Mouse (Mus musculus) small intestine, adult 2 months (tissue): ENCODE results near the gene Uhmk1. TPM values are rescaled to one million over a fixed set of nuclear protein-coding genes. Genes with fewer than 3 reads are reported as not detected.

Source experiments
- H3K27ac ChIP-seq: fragments of 200-500 bp; 2 replicates; pipeline ENCODE4 v1.5.1; 2012; ENCODE audit warnings: low read depth, low read length, control low read depth, inconsistent platforms; ENCODE audit not compliant: insufficient read depth
- H3K27me3 ChIP-seq: fragments of 200-500 bp; 2 replicates; pipeline ENCODE4 v1.6.1; 2012; ENCODE audit warnings: mild to moderate bottlenecking, moderate library complexity, low read length, inconsistent platforms; ENCODE audit not compliant: control insufficient read depth, insufficient read depth
- H3K36me3 ChIP-seq: fragments of 200-500 bp; 2 replicates; pipeline ENCODE4 v1.6.1; 2012; ENCODE audit warnings: mild to moderate bottlenecking, low read length, control low read depth, inconsistent platforms; ENCODE audit not compliant: control insufficient read depth, insufficient read depth
- H3K4me1 ChIP-seq: fragments of 200-500 bp; 2 replicates; pipeline ENCODE4 v1.6.1; 2012; ENCODE audit warnings: low read length, inconsistent platforms, mixed read lengths; ENCODE audit not compliant: control insufficient read depth, insufficient read depth, insufficient read length
- H3K4me3 ChIP-seq: fragments of 200-500 bp; 2 replicates; pipeline ENCODE4 v1.5.1; 2012; ENCODE audit warnings: low read depth, mild to moderate bottlenecking, control low read depth, inconsistent platforms, low read length, moderate library complexity
- CTCF ChIP-seq: fragments of 200-500 bp; IDR thresholded peaks from 2 replicates; pipeline ENCODE4 v1.5.1; 2012; ENCODE audit warnings: low read depth, mild to moderate bottlenecking, control low read depth, inconsistent platforms, low read length, moderate library complexity, mixed read lengths; ENCODE audit not compliant: insufficient replicate concordance, insufficient read length; ENCODE audit errors: extremely low read depth
- POLR2A ChIP-seq: fragments of 200-500 bp; IDR thresholded peaks from 2 replicates; pipeline ENCODE4 v1.6.1; 2012; ENCODE audit warnings: low read depth, mild to moderate bottlenecking, control low read depth, inconsistent platforms, low read length, moderate library complexity
- WGBS: fragments of 180-500 bp; shearing (Covaris S2); methylation state at CpG from one replicate; pipeline ENCODE4 v1.1.7; 2018; 5-methylcytosine and 5-hydroxymethylcytosine counted together
- polyA plus RNA-seq: library from polyadenylated mRNA; depleted of rRNA; stranded (reverse); fragments of >200 nt; gene quantifications from 2 replicates; pipeline ENCODE4 v1.2.3, GENCODE M21; 2012; rRNA removed

The Uhmk1 gene
- polyA plus RNA-seq, 1 experiment, result 4.5 TPM

DNA sequence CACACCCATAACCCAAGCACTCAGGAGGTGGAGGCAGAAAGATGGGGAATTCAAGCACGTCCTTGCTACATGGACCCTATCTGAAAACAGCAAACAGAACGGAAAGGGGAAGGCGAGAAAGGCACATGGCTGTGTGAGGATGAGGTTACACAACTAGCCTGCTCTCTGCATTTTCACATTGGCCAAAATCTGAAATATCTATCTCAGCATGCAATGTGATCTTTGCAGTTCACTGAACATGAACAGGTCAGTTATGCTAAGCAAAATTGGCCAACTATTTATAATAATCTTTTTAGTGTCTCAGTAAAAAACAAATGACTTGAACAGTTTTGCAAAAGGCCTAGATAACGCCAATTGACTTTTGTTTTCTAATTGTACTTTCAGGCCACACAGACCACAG lies 65.4 kb downstream of the Uhmk1 start:
- H3K27me3 ChIP-seq, result no peaks in the 10 kb centered on the region
- TF ChIP-seq CTCF (no peak), POLR2A (no peak)
- no peak overlapping the region for H3K27ac ChIP-seq
- 88% methylated on average over 4 of the region's 4 CpGs for WGBS
- no peak overlapping the region for H3K4me3 ChIP-seq
- no peaks in the 10 kb centered on the region; the same call in 1 of the 2 replicates for H3K4me1 ChIP-seq
- H3K36me3 ChIP-seq, result peaks cover 59% of the 10 kb centered on the region

DNA sequence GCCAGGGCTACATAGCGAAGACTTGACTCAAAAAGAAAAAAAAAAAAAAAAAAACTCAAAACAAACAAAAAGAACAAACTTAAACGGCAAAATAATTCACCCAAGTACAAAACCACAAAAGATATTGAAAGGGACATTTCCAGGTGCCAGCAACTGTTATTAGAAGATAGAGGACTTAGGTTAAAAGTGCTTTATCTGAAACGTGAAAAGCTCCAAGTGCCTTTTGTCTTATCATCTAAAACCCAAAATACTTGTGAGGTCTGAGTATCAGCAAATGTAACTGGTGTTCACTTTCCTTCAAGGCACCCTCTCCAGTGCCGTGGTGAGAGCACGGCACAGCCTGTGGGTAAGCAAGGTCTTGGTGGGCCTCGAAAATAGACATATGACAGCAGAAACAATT lies 66.7 kb downstream of the Uhmk1 start:
- WGBS, result 88% methylated on average over 6 of the region's 6 CpGs
- no peak for TF ChIP-seq CTCF
- TF ChIP-seq POLR2A, result no peak

GRCm38 (mm10) chr1:170147651-170148448 lies 67.3 kb downstream of the Uhmk1 start:
- H3K36me3 ChIP-seq, result peaks cover 68% of the 10 kb centered on the region
- 80% methylated on average over 9 of the region's 9 CpGs for WGBS
- no peak for TF ChIP-seq POLR2A
- H3K4me1 ChIP-seq, result no peaks in the 10 kb centered on the region; the same call in 1 of the 2 replicates
- H3K27me3 ChIP-seq, result no peaks in the 10 kb centered on the region
- H3K4me3 ChIP-seq, result no peak overlapping the region
- H3K27ac ChIP-seq, result no peak overlapping the region

More for the DNA sequence above, 66.7 kb downstream of the Uhmk1 start:
- Histone ChIP-seq H3K36me3 (peaks cover 62% of the 10 kb centered on the region), H3K4me3 (no peak overlapping the region), H3K27ac (no peak overlapping the region), H3K27me3 (no peaks in the 10 kb centered on the region), H3K4me1 (no peaks in the 10 kb centered on the region; the same call in 1 of the 2 replicates)

GRCm38 (mm10) chr1:170145606-170146005 lies 69.6 kb downstream of the Uhmk1 start:
- WGBS, result 88% methylated on average over 4 of the region's 4 CpGs
- TF ChIP-seq CTCF (no peak), POLR2A (no peak)
- H3K4me1 ChIP-seq, result no peaks in the 10 kb centered on the region; the same call in 1 of the 2 replicates
- H3K4me3 ChIP-seq, result no peak overlapping the region
- no peaks in the 10 kb centered on the region for H3K27me3 ChIP-seq
- H3K36me3 ChIP-seq, result peaks cover 68% of the 10 kb centered on the region
- H3K27ac ChIP-seq, result no peak overlapping the region

Other genes with a start within 250 kb of the Uhmk1 start
- 2.5 and 3.6 TPM in 2 replicates for gene Hsd17b7, start 246.2 kb downstream of the Uhmk1 start, polyA plus RNA-seq
- 4.0 and 4.4 TPM in 2 replicates for gene Ddr2, start 104.6 kb downstream of the Uhmk1 start, polyA plus RNA-seq
- 4.8 and 15.1 TPM in 2 replicates for gene Uap1, start 40.4 kb downstream of the Uhmk1 start, polyA plus RNA-seq
- not detected in 2 replicates for gene Sh2d1b2, start 17.4 kb upstream of the Uhmk1 start, polyA plus RNA-seq
- gene Sh2d1b1, start 61.9 kb upstream of the Uhmk1 start, polyA plus RNA-seq, result 0.28 and 0.60 TPM in 2 replicates
- 1.8 and 17.6 TPM in 2 replicates for gene Gm7694, start 90.9 kb upstream of the Uhmk1 start, polyA plus RNA-seq
- not detected in 2 replicates for gene Spata46, start 93.4 kb upstream of the Uhmk1 start, polyA plus RNA-seq